Mouse (Mus musculus): Measurements from ENCODE around the gene Syde2. TPM values are rescaled to one million over a fixed set of nuclear protein-coding genes. Genes with fewer than 3 reads are reported as not detected.

The Syde2 gene
- polyA plus RNA-seq, 1 experiment from 2014 or later, result 0.50 TPM

DNA sequence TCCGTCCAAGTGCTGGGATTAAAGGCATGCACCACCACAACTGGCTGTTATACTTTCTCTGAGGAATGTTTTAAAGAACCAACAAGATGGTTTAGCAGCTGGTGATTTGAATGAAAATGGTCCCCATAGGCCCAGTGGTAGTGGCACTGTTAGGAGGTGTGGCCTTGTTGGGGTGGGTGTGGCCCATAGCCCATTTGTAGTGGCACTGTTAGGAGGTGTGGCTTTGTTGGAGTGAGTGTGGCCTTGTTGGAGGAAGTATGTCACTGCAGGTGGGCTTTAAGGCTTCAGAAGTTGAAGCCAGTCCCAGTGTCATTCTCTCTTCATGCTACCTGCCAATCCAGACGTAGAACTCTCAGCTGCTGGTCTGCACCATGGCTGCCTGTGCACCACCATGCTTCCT lies 40.7 kb downstream of the Syde2 start:
- H3K4me3 ChIP-seq (replicated peaks; ENCODE audit: low read depth, low read length), result no peak overlapping the region
- H3K4me1 ChIP-seq (ENCODE audit: control insufficient read depth, insufficient read depth, low read length), result no peaks in the 10 kb centered on the region
- H3K27me3 ChIP-seq (ENCODE audit: control insufficient read depth, insufficient read depth, low read length), result no peaks in the 10 kb centered on the region
- H3K4me2 ChIP-seq (ENCODE audit: low read length), result no peak overlapping the region
- DNase-seq (no peak), ATAC-seq (ENCODE audit: low FRiP score, low TSS enrichment) (no peak)
- H3K27ac ChIP-seq (replicated peaks; ENCODE audit: low read depth, low read length), result no peak overlapping the region
- H3K9me3 ChIP-seq (ENCODE audit: control insufficient read depth, low read length), result no peaks in the 10 kb centered on the region
- WGBS, result 80% methylated on average over 2 of the region's 2 CpGs
- no peak overlapping the region for H3K9ac ChIP-seq (replicated peaks; ENCODE audit: low read length)
- H3K36me3 ChIP-seq (ENCODE audit: control insufficient read depth, insufficient read depth, low read length), result no peaks in the 10 kb centered on the region

DNA sequence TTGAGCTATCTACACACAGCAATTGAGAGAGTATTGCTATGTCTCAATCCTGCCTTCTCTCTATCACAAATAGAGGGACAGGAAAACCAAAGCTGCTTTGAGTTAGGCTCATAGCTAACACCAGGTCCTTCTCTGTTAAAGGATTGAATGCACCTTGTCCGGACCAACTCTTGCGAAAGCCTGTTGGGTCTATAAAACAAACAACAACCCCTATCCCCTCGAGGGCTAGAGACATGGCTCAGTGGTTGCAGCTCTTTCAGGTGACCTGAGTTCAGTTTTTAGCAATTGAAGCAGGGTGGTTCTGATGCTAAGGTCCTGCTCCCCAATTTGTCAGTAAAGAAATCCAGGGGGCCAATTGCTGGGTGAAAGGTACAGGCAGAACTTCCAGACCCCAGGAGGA lies 41.6 kb downstream of the Syde2 start:
- no peak overlapping the region for H3K9ac ChIP-seq (replicated peaks; ENCODE audit: low read length)
- 86% methylated on average over 3 of the region's 3 CpGs for WGBS
- H3K9me3 ChIP-seq (ENCODE audit: control insufficient read depth, low read length), result no peaks in the 10 kb centered on the region

DNA sequence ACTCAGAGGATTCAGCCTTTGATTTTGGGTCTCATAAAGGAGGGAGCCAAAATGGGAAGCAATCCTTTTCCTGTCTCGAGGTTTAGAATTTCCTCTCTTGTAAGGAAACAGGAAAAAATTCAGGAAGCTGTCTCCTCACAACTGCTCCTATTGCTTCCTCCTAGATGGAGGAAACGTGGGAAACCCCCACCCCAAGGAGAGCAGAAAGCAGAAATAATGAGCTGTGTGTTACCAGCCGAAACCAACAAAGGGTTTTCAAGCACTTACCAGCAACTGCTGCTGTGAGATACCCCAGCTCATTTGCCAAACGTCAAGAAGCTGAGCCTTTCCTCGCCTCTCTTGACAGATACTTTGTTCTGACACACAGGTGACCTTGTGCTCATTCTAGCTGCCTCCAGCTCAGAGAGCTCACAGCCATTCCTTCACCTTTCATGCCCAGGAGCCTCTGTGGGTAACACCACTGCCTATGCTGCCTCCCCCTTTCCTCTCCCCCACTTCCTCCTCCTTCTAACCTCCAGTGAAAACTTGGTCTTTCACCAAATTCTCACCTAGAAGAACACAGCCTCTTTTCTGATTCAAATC lies 42.7 kb downstream of the Syde2 start:
- WGBS, result 31% methylated on average over 5 of the region's 5 CpGs
- no peak overlapping the region for H3K4me3 ChIP-seq (replicated peaks; ENCODE audit: low read depth, low read length)
- H3K27me3 ChIP-seq (ENCODE audit: control insufficient read depth, insufficient read depth, low read length), result no peaks in the 10 kb centered on the region
- no peak overlapping the region for H3K4me2 ChIP-seq (ENCODE audit: low read length)
- H3K9me3 ChIP-seq (ENCODE audit: control insufficient read depth, low read length), result no peaks in the 10 kb centered on the region
- no peak for ATAC-seq (ENCODE audit: low FRiP score, low TSS enrichment)
- H3K4me1 ChIP-seq (ENCODE audit: control insufficient read depth, insufficient read depth, low read length), result no peaks in the 10 kb centered on the region
- peak; percentile 35 for DNase-seq
- H3K9ac ChIP-seq (replicated peaks; ENCODE audit: low read length), result no peak overlapping the region
- no peaks in the 10 kb centered on the region for H3K36me3 ChIP-seq (ENCODE audit: control insufficient read depth, insufficient read depth, low read length)
- peak overlapping the region; percentile 49 for H3K27ac ChIP-seq (replicated peaks; ENCODE audit: low read depth, low read length)

More for the DNA sequence above, 41.6 kb downstream of the Syde2 start:
- Histone ChIP-seq H3K4me3 (replicated peaks; ENCODE audit: low read depth, low read length) (no peak overlapping the region), H3K4me2 (ENCODE audit: low read length) (no peak overlapping the region), H3K4me1 (ENCODE audit: control insufficient read depth, insufficient read depth, low read length) (no peaks in the 10 kb centered on the region), H3K27me3 (ENCODE audit: control insufficient read depth, insufficient read depth, low read length) (no peaks in the 10 kb centered on the region), H3K27ac (replicated peaks; ENCODE audit: low read depth, low read length) (no peak overlapping the region), H3K36me3 (ENCODE audit: control insufficient read depth, insufficient read depth, low read length) (no peaks in the 10 kb centered on the region)
- ATAC-seq (ENCODE audit: low FRiP score, low TSS enrichment) (no peak), DNase-seq (no peak)

DNA sequence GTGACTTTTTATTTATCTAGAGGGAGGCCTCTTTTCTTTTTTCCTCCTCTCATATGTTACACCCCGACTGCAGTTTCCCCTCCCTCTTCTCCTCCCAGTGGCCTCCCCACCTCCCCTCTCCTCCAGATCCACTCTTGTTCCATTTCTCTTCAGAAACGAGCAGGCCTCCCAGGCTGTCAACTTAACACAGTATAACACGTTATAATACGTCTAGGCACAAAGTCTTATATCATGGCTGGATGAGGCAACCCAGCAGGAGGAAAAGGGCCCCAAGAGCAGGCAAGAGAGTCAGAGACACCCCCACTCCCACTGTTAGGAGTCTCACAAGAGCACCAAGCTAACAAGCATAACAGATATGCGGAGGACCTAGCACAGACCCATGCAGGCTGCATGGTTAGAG lies 45.3 kb downstream of the Syde2 start:
- 90% methylated on average over 5 of the region's 5 CpGs for WGBS
- H3K4me1 ChIP-seq (ENCODE audit: control insufficient read depth, insufficient read depth, low read length), result no peaks in the 10 kb centered on the region

DNA sequence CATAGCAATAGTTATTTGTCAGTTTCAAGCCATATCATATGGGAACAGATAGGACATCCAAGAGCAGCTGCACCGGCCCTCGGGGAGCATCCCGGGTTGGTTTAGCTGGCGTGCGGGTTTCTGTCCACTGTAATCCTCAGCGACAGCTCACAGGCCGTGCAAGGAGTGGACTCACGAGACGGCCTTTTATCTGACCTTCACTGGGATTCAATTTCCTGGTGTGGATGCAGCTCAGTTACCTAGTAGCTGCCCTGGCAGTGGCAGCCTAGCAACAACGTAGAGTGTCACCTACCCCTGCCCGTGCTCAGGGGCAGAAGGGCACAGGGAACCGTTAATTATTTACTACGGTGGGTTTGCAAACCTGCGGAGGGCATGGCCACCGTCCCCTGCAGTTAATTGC lies 50.2 kb downstream of the Syde2 start:
- 0 out of 2 replicates have a peak, but pooled peaks have one; percentile 40 for ATAC-seq (ENCODE audit: low FRiP score, low TSS enrichment)
- 28% methylated on average over 15 of the region's 15 CpGs for WGBS
- no peak overlapping the region for H3K4me2 ChIP-seq (ENCODE audit: low read length)
- H3K27me3 ChIP-seq (ENCODE audit: control insufficient read depth, insufficient read depth, low read length), result no peaks in the 10 kb centered on the region
- no peaks in the 10 kb centered on the region for H3K9me3 ChIP-seq (ENCODE audit: control insufficient read depth, low read length)
- no peak overlapping the region for H3K9ac ChIP-seq (replicated peaks; ENCODE audit: low read length)
- no peaks in the 10 kb centered on the region for H3K4me1 ChIP-seq (ENCODE audit: control insufficient read depth, insufficient read depth, low read length)
- DNase-seq, result peak; percentile 32
- H3K36me3 ChIP-seq (ENCODE audit: control insufficient read depth, insufficient read depth, low read length), result no peaks in the 10 kb centered on the region
- no peak overlapping the region for H3K4me3 ChIP-seq (replicated peaks; ENCODE audit: low read depth, low read length)
- no peak overlapping the region for H3K27ac ChIP-seq (replicated peaks; ENCODE audit: low read depth, low read length)

More for the DNA sequence above, 45.3 kb downstream of the Syde2 start:
- Histone ChIP-seq H3K4me3 (replicated peaks; ENCODE audit: low read depth, low read length) (no peak overlapping the region), H3K9ac (replicated peaks; ENCODE audit: low read length) (no peak overlapping the region), H3K9me3 (ENCODE audit: control insufficient read depth, low read length) (no peaks in the 10 kb centered on the region), H3K4me2 (ENCODE audit: low read length) (no peak overlapping the region), H3K27me3 (ENCODE audit: control insufficient read depth, insufficient read depth, low read length) (no peaks in the 10 kb centered on the region), H3K36me3 (ENCODE audit: control insufficient read depth, insufficient read depth, low read length) (no peaks in the 10 kb centered on the region), H3K27ac (replicated peaks; ENCODE audit: low read depth, low read length) (no peak overlapping the region)
- ATAC-seq (ENCODE audit: low FRiP score, low TSS enrichment), result no peak
- no peak for DNase-seq

DNA sequence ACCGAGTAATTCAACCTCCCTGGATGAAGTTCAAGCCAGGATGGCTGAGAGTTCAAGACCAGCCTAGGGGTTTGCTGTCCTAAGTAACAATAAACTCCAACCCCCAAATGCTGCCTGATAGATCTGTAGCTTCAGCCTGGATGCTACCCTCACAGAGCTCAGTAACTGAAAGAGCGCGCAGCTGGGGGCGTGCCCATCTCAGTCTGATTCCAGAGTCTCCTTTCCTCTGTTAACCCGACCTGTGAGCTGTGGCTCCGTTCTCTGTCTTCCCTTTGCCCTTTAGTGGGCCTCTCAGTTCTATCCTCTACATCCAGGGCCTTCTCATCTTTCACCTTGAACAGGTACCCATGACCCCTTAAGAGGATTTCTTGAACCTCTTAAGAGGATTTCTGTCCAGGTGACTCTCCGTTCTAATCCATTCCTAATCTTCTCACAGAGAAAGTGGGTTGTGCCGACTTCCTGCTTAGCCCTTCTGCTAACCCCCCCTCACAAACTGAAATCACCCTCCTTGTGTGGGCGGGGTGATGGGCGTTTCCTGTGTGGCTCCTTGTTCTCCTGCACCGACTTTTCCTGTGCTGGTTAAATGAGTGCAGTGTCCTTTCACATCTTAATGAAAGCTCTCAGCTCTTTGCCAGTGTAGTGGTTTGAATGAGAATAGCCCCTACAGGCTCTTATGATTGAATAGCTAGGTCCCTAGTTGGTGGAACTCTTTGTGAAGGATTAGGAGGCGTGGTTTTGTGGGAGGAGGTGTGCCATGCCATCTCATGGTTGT lies 51.6 kb downstream of the Syde2 start:
- Histone ChIP-seq H3K4me3 (replicated peaks; ENCODE audit: low read depth, low read length) (no peak overlapping the region), H3K27ac (replicated peaks; ENCODE audit: low read depth, low read length) (no peak overlapping the region), H3K27me3 (ENCODE audit: control insufficient read depth, insufficient read depth, low read length) (no peaks in the 10 kb centered on the region), H3K4me1 (ENCODE audit: control insufficient read depth, insufficient read depth, low read length) (no peaks in the 10 kb centered on the region), H3K36me3 (ENCODE audit: control insufficient read depth, insufficient read depth, low read length) (no peaks in the 10 kb centered on the region), H3K4me2 (ENCODE audit: low read length) (no peak overlapping the region), H3K9ac (replicated peaks; ENCODE audit: low read length) (no peak overlapping the region), H3K9me3 (ENCODE audit: control insufficient read depth, low read length) (no peaks in the 10 kb centered on the region)
- ATAC-seq (ENCODE audit: low FRiP score, low TSS enrichment), result no peak
- DNase-seq, result no peak
- 53% methylated on average over 12 of the region's 12 CpGs for WGBS

DNA sequence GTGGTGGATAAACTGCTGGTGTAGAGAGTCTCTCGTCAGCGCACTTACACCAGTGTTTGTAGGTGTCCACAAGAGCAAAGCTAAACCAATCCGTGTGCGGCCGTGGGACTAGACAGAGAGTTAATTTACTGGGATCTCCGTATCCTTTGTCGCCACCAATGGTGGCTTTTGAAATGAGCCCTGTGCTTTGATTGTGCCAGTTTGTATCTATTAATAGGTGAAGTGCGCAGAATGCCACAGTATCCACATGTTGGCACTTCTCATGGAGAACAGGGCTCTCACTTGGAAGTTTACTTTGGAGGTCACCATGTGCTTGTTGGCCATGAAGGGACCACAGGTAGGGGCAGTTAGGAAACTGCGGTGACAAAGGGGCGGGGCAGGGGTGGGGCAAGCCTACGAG lies 53.7 kb downstream of the Syde2 start:
- DNase-seq, result no peak
- Histone ChIP-seq H3K9me3 (ENCODE audit: control insufficient read depth, low read length) (no peaks in the 10 kb centered on the region), H3K4me1 (ENCODE audit: control insufficient read depth, insufficient read depth, low read length) (no peaks in the 10 kb centered on the region), H3K36me3 (ENCODE audit: control insufficient read depth, insufficient read depth, low read length) (no peaks in the 10 kb centered on the region), H3K4me3 (replicated peaks; ENCODE audit: low read depth, low read length) (no peak overlapping the region), H3K27ac (replicated peaks; ENCODE audit: low read depth, low read length) (no peak overlapping the region), H3K27me3 (ENCODE audit: control insufficient read depth, insufficient read depth, low read length) (no peaks in the 10 kb centered on the region), H3K9ac (replicated peaks; ENCODE audit: low read length) (no peak overlapping the region), H3K4me2 (ENCODE audit: low read length) (no peak overlapping the region)
- WGBS, result 95% methylated on average over 11 of the region's 11 CpGs
- no peak for ATAC-seq (ENCODE audit: low FRiP score, low TSS enrichment)

DNA sequence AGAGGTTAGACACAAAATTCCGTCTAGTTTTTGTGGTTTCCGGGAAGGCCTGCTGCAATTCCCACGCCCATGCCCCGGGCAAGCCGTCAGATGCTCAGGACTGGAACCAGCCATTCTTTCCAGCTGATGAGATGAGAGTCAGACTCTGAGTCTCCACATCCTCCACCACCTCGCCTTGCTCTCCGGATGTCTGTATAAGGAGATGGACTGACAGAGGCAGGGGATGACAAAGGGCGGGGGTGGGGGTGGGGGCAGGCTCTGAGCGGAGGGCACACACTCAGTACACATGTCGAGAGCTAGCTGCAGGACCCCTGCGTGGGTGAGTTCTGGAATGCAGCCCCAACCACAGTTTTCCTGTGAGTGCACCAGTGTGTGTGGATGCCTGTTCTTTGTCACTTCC lies 57.3 kb downstream of the Syde2 start:
- no peak overlapping the region for H3K27ac ChIP-seq (replicated peaks; ENCODE audit: low read depth, low read length)
- H3K4me3 ChIP-seq (replicated peaks; ENCODE audit: low read depth, low read length), result no peak overlapping the region
- H3K27me3 ChIP-seq (ENCODE audit: control insufficient read depth, insufficient read depth, low read length), result no peaks in the 10 kb centered on the region
- H3K36me3 ChIP-seq (ENCODE audit: control insufficient read depth, insufficient read depth, low read length), result no peaks in the 10 kb centered on the region
- H3K4me2 ChIP-seq (ENCODE audit: low read length), result no peak overlapping the region
- DNase-seq, result no peak
- H3K9ac ChIP-seq (replicated peaks; ENCODE audit: low read length), result no peak overlapping the region
- no peaks in the 10 kb centered on the region for H3K9me3 ChIP-seq (ENCODE audit: control insufficient read depth, low read length)
- no peak for ATAC-seq (ENCODE audit: low FRiP score, low TSS enrichment)
- WGBS, result 56% methylated on average over 11 of the region's 11 CpGs
- H3K4me1 ChIP-seq (ENCODE audit: control insufficient read depth, insufficient read depth, low read length), result no peaks in the 10 kb centered on the region

DNA sequence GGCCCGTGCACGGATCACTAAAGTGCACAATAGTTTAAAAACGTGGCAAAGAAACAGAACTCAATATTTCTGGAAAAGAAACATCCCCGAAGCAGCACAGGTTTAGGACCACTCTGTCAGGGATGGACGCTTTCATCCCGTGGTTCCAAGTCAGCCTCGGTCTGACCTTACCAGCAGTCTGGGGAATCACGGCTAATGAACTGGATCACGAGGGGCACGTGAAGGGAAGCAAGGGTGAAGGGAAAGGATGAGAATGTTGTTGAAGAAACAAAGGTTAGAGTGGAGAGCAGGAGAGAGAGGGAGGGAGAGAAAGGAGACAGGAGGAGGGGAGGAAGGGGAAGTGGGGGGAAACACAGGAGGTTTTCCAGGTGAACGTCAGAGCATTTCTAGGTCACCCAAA lies 58.4 kb downstream of the Syde2 start:
- no peak overlapping the region for H3K27ac ChIP-seq (replicated peaks; ENCODE audit: low read depth, low read length)
- H3K9ac ChIP-seq (replicated peaks; ENCODE audit: low read length), result no peak overlapping the region
- ATAC-seq (ENCODE audit: low FRiP score, low TSS enrichment) (no peak), DNase-seq (no peak)
- 87% methylated on average over 11 of the region's 11 CpGs for WGBS
- no peaks in the 10 kb centered on the region for H3K27me3 ChIP-seq (ENCODE audit: control insufficient read depth, insufficient read depth, low read length)
- H3K36me3 ChIP-seq (ENCODE audit: control insufficient read depth, insufficient read depth, low read length), result no peaks in the 10 kb centered on the region
- H3K4me3 ChIP-seq (replicated peaks; ENCODE audit: low read depth, low read length), result no peak overlapping the region
- no peaks in the 10 kb centered on the region for H3K9me3 ChIP-seq (ENCODE audit: control insufficient read depth, low read length)
- H3K4me2 ChIP-seq (ENCODE audit: low read length), result no peak overlapping the region
- no peaks in the 10 kb centered on the region for H3K4me1 ChIP-seq (ENCODE audit: control insufficient read depth, insufficient read depth, low read length)

All from midbrain, embryonic 14.5 days (tissue).